Mouse (Mus musculus) liver, postnatal 0 days (tissue): ENCODE measurements around the gene Cic.

Experiments used
- CTCF ChIP-seq: sonication (generic); IDR thresholded peaks from 2 replicates; pipeline ENCODE4 v1.5.1; 2016; ENCODE audit warnings: antibody characterized with exemption, low read depth
- EP300 ChIP-seq: IDR thresholded peaks from 2 replicates; pipeline ENCODE4 v1.6.1; 2016; ENCODE audit warnings: antibody characterized with exemption, low read depth, mild to moderate bottlenecking

- TF ChIP-seq CTCF (no peak), EP300 (no peak)
These were observed 21.2 kb downstream of the Cic start for GRCm38 (mm10) chr7:25288721-25289120.
